Mouse (Mus musculus): ENCODE results near the gene Mgat4c. TPM values are rescaled to one million over a fixed set of nuclear protein-coding genes. Genes with fewer than 3 reads are reported as not detected.

Mgat4c gene
- total RNA-seq (2017) = not detected in 3 replicates

- ATAC-seq (replicated peaks; ENCODE audit: insufficient number of reproducible peaks, low FRiP score, low TSS enrichment, poor library complexity, severe bottlenecking) = no peak
Measured at GRCm38 (mm10) chr10:101681437-101681912, at the start of gene Mgat4c. Gene Mgat4c (plus strand): TSS chr10:101681487.

- no peak for ATAC-seq (replicated peaks; ENCODE audit: insufficient number of reproducible peaks, low FRiP score, low TSS enrichment, poor library complexity, severe bottlenecking)
Measured at GRCm38 (mm10) chr10:101635266-101635665, 46.0 kb upstream of the Mgat4c start.

GRCm38 (mm10) chr10:101641048-101641447 lies 40.2 kb upstream of the Mgat4c start:
- no peak for ATAC-seq (replicated peaks; ENCODE audit: insufficient number of reproducible peaks, low FRiP score, low TSS enrichment, poor library complexity, severe bottlenecking)

GRCm38 (mm10) chr10:101681914-101682313 lies 627 bp downstream of the Mgat4c start:
- ATAC-seq (replicated peaks; ENCODE audit: insufficient number of reproducible peaks, low FRiP score, low TSS enrichment, poor library complexity, severe bottlenecking) = no peak

GRCm38 (mm10) chr10:101761828-101762227 lies 80.5 kb downstream of the Mgat4c start:
- no peak for ATAC-seq (replicated peaks; ENCODE audit: insufficient number of reproducible peaks, low FRiP score, low TSS enrichment, poor library complexity, severe bottlenecking)

GRCm38 (mm10) chr10:101770688-101771087 lies 89.4 kb downstream of the Mgat4c start:
- ATAC-seq (replicated peaks; ENCODE audit: insufficient number of reproducible peaks, low FRiP score, low TSS enrichment, poor library complexity, severe bottlenecking) = no peak

- ATAC-seq (replicated peaks; ENCODE audit: insufficient number of reproducible peaks, low FRiP score, low TSS enrichment, poor library complexity, severe bottlenecking) = no peak
Measured at GRCm38 (mm10) chr10:101771157-101771556, 89.9 kb downstream of the Mgat4c start.

GRCm38 (mm10) chr10:101783161-101783744 lies 102.0 kb downstream of the Mgat4c start:
- ATAC-seq (replicated peaks; ENCODE audit: insufficient number of reproducible peaks, low FRiP score, low TSS enrichment, poor library complexity, severe bottlenecking) = no peak

GRCm38 (mm10) chr10:101795507-101795906 lies 114.2 kb downstream of the Mgat4c start:
- no peak for ATAC-seq (replicated peaks; ENCODE audit: insufficient number of reproducible peaks, low FRiP score, low TSS enrichment, poor library complexity, severe bottlenecking)

- ATAC-seq (replicated peaks; ENCODE audit: insufficient number of reproducible peaks, low FRiP score, low TSS enrichment, poor library complexity, severe bottlenecking) = no peak
Measured at GRCm38 (mm10) chr10:101798831-101799474, 117.7 kb downstream of the Mgat4c start.

GRCm38 (mm10) chr10:101808768-101809167 lies 127.5 kb downstream of the Mgat4c start:
- no peak for ATAC-seq (replicated peaks; ENCODE audit: insufficient number of reproducible peaks, low FRiP score, low TSS enrichment, poor library complexity, severe bottlenecking)

- ATAC-seq (replicated peaks; ENCODE audit: insufficient number of reproducible peaks, low FRiP score, low TSS enrichment, poor library complexity, severe bottlenecking) = no peak
Measured at GRCm38 (mm10) chr10:101816902-101817301, 135.6 kb downstream of the Mgat4c start.

- no peak for ATAC-seq (replicated peaks; ENCODE audit: insufficient number of reproducible peaks, low FRiP score, low TSS enrichment, poor library complexity, severe bottlenecking)
Measured at GRCm38 (mm10) chr10:101827944-101828343, 146.7 kb downstream of the Mgat4c start.

- ATAC-seq (replicated peaks; ENCODE audit: insufficient number of reproducible peaks, low FRiP score, low TSS enrichment, poor library complexity, severe bottlenecking) = no peak
Measured at GRCm38 (mm10) chr10:101856115-101856514, 174.8 kb downstream of the Mgat4c start.

GRCm38 (mm10) chr10:101889866-101890265 lies 208.6 kb downstream of the Mgat4c start:
- ATAC-seq (replicated peaks; ENCODE audit: insufficient number of reproducible peaks, low FRiP score, low TSS enrichment, poor library complexity, severe bottlenecking) = no peak

GRCm38 (mm10) chr10:101917328-101917814 lies 236.1 kb downstream of the Mgat4c start:
- ATAC-seq (replicated peaks; ENCODE audit: insufficient number of reproducible peaks, low FRiP score, low TSS enrichment, poor library complexity, severe bottlenecking) = no peak

GRCm38 (mm10) chr10:101997612-101998011 lies 316.3 kb downstream of the Mgat4c start:
- no peak for ATAC-seq (replicated peaks; ENCODE audit: insufficient number of reproducible peaks, low FRiP score, low TSS enrichment, poor library complexity, severe bottlenecking)

- no peak for ATAC-seq (replicated peaks; ENCODE audit: insufficient number of reproducible peaks, low FRiP score, low TSS enrichment, poor library complexity, severe bottlenecking)
Measured at GRCm38 (mm10) chr10:102042513-102042912, 361.2 kb downstream of the Mgat4c start.

GRCm38 (mm10) chr10:102056218-102056617 lies 374.9 kb downstream of the Mgat4c start:
- no peak for ATAC-seq (replicated peaks; ENCODE audit: insufficient number of reproducible peaks, low FRiP score, low TSS enrichment, poor library complexity, severe bottlenecking)

- no peak for ATAC-seq (replicated peaks; ENCODE audit: insufficient number of reproducible peaks, low FRiP score, low TSS enrichment, poor library complexity, severe bottlenecking)
Measured at GRCm38 (mm10) chr10:102056975-102057565, 375.8 kb downstream of the Mgat4c start.
